In the genomic region with DNA sequence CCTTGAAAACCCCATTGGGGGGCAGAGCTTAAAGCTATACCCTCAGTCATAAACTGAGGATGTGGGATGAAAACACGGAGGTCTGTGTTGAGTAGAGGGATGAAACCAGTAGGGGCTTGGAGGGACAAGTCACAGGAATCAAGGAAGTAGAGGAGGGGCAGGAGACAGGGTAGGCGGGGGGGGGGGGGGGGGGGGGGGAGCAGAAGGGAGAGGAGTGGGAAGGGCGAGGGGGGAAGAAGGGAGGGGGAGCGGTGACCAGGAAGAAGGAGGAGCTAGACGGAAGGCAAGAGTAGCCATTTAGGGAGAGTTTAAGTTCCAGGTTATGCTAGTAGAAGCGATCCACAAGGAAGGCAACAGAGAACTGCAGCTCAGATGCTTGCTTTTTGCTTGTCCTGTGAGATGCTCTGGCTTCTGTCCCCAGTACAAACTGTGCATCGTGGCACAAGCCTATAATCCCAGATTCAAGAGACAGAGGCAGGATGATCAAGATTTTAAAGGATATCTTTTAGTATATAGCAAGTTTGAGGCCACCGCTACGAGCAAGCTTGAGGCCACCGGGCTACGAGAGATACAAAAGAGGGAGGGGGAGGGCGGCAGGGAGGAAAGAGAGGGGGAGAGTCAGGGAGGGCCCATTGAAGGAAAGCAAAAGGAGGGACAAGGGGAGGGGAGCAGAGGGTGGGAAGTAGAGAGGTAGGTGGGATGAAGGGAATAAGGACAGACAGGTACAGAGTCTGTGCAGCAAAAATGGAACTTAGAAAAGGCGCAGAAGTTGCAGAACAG, we compare ENCODE assay signal across 14 mouse cellular contexts. TPM values are rescaled to one million over a fixed set of nuclear protein-coding genes. Genes with fewer than 3 reads are reported as not detected.
DNase-seq lines count a peak whose midpoint lies in the region; ATAC-seq and TF ChIP-seq lines count a peak whose summit lies in the region.
"Had no signal": no experiment of that assay in that cellular context is flagged by ENCODE, and none has a peak within 500 bp of the region (broad histone marks: within the 10 kb centered on the region; RNA-seq: fewer than 3 reads in every experiment).

No protein-coding gene starts in this region.

- H3K27me3 ChIP-seq in kidney, postnatal 0 days (ENCODE audit: insufficient read depth, low read length), result no peaks in the 10 kb centered on the region; the same call in 1 of the 2 replicates
- H3K27me3 ChIP-seq in kidney, embryonic 14.5 days (ENCODE audit: control insufficient read depth, insufficient read depth, low read length), result no peaks in the 10 kb centered on the region
- H3K27me3 ChIP-seq: limb, embryonic 12.5 days; stomach, embryonic 15.5 days had no signal

- H3K27ac ChIP-seq in kidney, postnatal 0 days, result no peak overlapping the region
- no peak overlapping the region for H3K27ac ChIP-seq in kidney, embryonic 14.5 days (ENCODE audit: low read depth, low read length)
- H3K27ac ChIP-seq: limb, embryonic 12.5 days; stomach, embryonic 15.5 days had no signal

- H3K9ac ChIP-seq in kidney, postnatal 0 days (ENCODE audit: low read depth, low read length), result no peak overlapping the region
- H3K9ac ChIP-seq in kidney, embryonic 14.5 days (ENCODE audit: low read depth, low read length), result no peak overlapping the region
- H3K9ac ChIP-seq: limb, embryonic 12.5 days; stomach, embryonic 15.5 days had no signal

- no peak for DNase-seq in frontal cortex, postnatal 14 days (ENCODE audit: low spot score in 2 of 2)
- peak; percentile 31 for DNase-seq in kidney, postnatal 0 days (ENCODE audit: low spot score)
- peak; percentile 12 for DNase-seq in thymus, postnatal 25 days
- no peak for DNase-seq in thymus, adult 18-20 months
- DNase-seq in thymus, postnatal 4 days, result peak; percentile 19
- DNase-seq in ovary, adult 18-20 months (ENCODE audit: low spot score), result no peak
- DNase-seq: cerebellum, postnatal 14 days; layer of hippocampus, postnatal 36 days; lung, postnatal 4 days; midbrain, embryonic 14.5 days had no signal

- peak; percentile 59 for ATAC-seq in frontal cortex, adult (ENCODE audit: low TSS enrichment)
- no peak for ATAC-seq in kidney, postnatal 0 days (replicated peaks; ENCODE audit: low FRiP score, low read depth)
- ATAC-seq in kidney, embryonic 14.5 days (ENCODE audit: low FRiP score, low TSS enrichment), result no peak

- no peaks in the 10 kb centered on the region for H3K9me3 ChIP-seq in kidney, postnatal 0 days (replicated peaks; ENCODE audit: low read length)
- no peaks in the 10 kb centered on the region for H3K9me3 ChIP-seq in kidney, embryonic 14.5 days (ENCODE audit: control insufficient read depth, low read length)
- H3K9me3 ChIP-seq: limb, embryonic 12.5 days; stomach, embryonic 15.5 days had no signal

- H3K36me3 ChIP-seq in kidney, postnatal 0 days (ENCODE audit: insufficient read depth, low read length), result no peaks in the 10 kb centered on the region
- no peaks in the 10 kb centered on the region for H3K36me3 ChIP-seq in kidney, embryonic 14.5 days (ENCODE audit: control insufficient read depth, insufficient read depth, low read length)
- H3K36me3 ChIP-seq: limb, embryonic 12.5 days; stomach, embryonic 15.5 days had no signal

- no peak for TF ChIP-seq CTCF in kidney, postnatal 0 days (IDR thresholded peaks at IDR 0.05; ENCODE audit: low read depth)

- H3K4me1 ChIP-seq in kidney, postnatal 0 days (replicated peaks; ENCODE audit: insufficient read depth, low read length), result 0 out of 2 replicates have a peak, but pooled peaks cover 6% of the 10 kb centered on the region
- no peaks in the 10 kb centered on the region for H3K4me1 ChIP-seq in kidney, embryonic 14.5 days (ENCODE audit: control insufficient read depth, insufficient read depth, low read length)
- H3K4me1 ChIP-seq: limb, embryonic 12.5 days had no signal

- WGBS in kidney, postnatal 0 days, result 52% methylated on average over 11 of the region's 13 CpGs
- WGBS in kidney, embryonic 14.5 days, result 66% methylated on average over 11 of the region's 13 CpGs

- no peak overlapping the region for H3K4me2 ChIP-seq in kidney, postnatal 0 days (ENCODE audit: low read length)
- no peak overlapping the region for H3K4me2 ChIP-seq in kidney, embryonic 14.5 days (replicated peaks; ENCODE audit: low read depth, low read length)
- H3K4me2 ChIP-seq: limb, embryonic 12.5 days; stomach, embryonic 15.5 days had no signal

- no peak overlapping the region for H3K4me3 ChIP-seq in kidney, postnatal 0 days (replicated peaks; ENCODE audit: low read depth, low read length)
- H3K4me3 ChIP-seq in kidney, embryonic 14.5 days (ENCODE audit: low read length), result no peak overlapping the region
- H3K4me3 ChIP-seq: limb, embryonic 12.5 days; stomach, embryonic 15.5 days had no signal

RNA-seq across cellular contexts. Expression of gene Jade1, which starts 58.4 kb away (rescaled TPM):
- 25.4 and 25.8 TPM in 2 replicates for polyA plus RNA-seq in kidney, postnatal 0 days (2015; fragmentation: Nextera tagmentation; extraction: Ambion mirVana)
- 14.6 and 22.1 TPM in 2 replicates for polyA plus RNA-seq in kidney, embryonic 14.5 days (2014; fragmentation: Nextera tagmentation; extraction: Ambion mirVana)

Comparison
In these comparisons a context has a peak if more than half of its experiments do, and no peak if none do; other contexts are left out.
1. DNase-seq: peak in kidney, postnatal 0 days (single experiment), thymus, postnatal 25 days (single experiment) and thymus, postnatal 4 days (single experiment); none in frontal cortex, postnatal 14 days (0 of 2), thymus, adult 18-20 months (0 of 2) and ovary, adult 18-20 months (single experiment).